Mouse (Mus musculus): ENCODE results near the gene Gramd4.

Gene Gramd4

GRCm38 (mm10) chr15:86185689-86186569 is 128.4 kb downstream of the Gramd4 start, which contains the start of gene Cerk:
Gene Cerk (minus strand): TSS chr15:86186141.
- peak; percentile 88 for DNase-seq

- DNase-seq: peak; percentile 44
Observed at GRCm38 (mm10) chr15:86186686-86187085, 129.2 kb downstream of the Gramd4 start.

All from kidney, postnatal 10 days (tissue).